Mouse (Mus musculus): Measurements from ENCODE around the gene Adra1d. TPM values are rescaled to one million over a fixed set of nuclear protein-coding genes. Genes with fewer than 3 reads are reported as not detected.
A peak's percentile ranks its signal among the peaks of the same experiment; 100 is the strongest.

Gene Adra1d
- 0.62 and 1.7 TPM in 2 replicates for polyA plus RNA-seq (2015; fragmentation: Nextera tagmentation; extraction: Ambion mirVana)

DNA sequence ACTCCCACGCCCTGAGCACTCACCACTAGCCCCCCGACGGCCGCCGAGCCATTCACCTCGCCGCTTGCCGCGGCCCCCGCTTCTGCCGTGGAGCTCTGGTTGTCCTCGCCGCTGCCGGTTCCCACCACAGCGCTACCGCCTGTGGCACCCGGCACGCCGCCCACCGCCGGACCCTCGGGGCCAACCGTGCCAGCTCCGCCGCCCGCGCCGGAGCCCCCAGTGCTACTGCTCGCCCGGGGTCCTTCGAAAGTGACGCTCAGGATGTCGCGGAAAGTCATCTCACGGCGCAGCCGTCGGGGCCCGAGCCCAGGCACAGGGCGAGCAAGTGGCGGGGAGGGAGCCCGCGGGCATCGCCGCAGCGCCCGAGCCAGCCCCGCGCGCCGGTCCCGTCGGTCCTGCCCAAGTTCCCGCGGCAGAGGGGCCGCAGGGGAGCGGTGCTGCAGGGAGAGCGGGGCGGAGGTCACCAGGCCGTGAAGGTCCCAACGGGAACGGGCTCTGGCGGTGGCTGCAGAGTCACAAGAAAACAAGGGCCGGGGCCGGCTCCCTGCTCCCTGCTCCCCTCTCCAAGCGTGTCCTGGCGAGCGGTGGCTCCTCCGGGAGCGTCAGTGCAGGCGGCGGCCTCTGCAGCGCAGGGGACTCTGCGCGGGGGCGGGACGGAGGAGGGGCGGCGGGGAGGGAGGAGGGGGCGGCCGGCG is at the start of gene Adra1d:
Gene Adra1d, minus strand, starts transcription at position 393 of the 695 bp plus-strand sequence.
- H3K27me3 ChIP-seq, result peaks cover 73% of the 10 kb centered on the region
- peak within 1 kb of the TSS; percentile 92 for H3K4me2 ChIP-seq
- H3K4me3 ChIP-seq, result peak within 1 kb of the TSS; percentile 68
- H3K9me3 ChIP-seq (replicated peaks), result no peaks in the 10 kb centered on the region
- H3K4me1 ChIP-seq (replicated peaks), result peaks cover 23% of the 10 kb centered on the region
- peak; percentile 75 for ATAC-seq (replicated peaks; ENCODE audit: insufficient number of reproducible peaks, insufficient read depth, low FRiP score, low read depth)
- 0 out of 2 replicates have a peak within 1 kb of the TSS, but pooled peaks have one; percentile 2 for H3K27ac ChIP-seq
- 1% methylated on average over 71 of the region's 82 CpGs for WGBS
- H3K36me3 ChIP-seq, result no peaks in the 10 kb centered on the region
- H3K9ac ChIP-seq, result peak within 1 kb of the TSS; percentile 57

DNA sequence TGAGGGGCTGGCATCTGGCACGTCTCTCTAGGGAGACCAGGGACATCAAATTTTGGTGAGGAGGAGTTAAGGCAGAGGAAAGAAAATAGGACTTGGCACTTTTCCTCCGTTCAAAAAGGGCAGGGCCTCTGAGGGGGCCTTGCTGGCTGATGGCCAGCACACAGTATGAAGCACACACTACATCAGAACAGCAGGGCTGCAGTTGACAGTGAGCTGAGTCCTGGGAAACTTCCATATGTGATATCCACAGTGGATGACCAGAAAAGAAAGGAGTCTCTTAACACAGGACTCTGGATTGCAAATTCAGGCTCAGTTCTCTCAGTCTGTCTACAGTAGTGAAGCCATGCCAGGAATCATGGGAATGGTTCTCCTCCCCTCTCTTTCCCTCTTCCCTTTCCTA is 39.8 kb upstream of the Adra1d start:
- no peak overlapping the region for H3K9ac ChIP-seq
- peaks cover 9% of the 10 kb centered on the region for H3K4me1 ChIP-seq (replicated peaks)
- no peaks in the 10 kb centered on the region for H3K9me3 ChIP-seq (replicated peaks)
- 13% methylated on average over 2 of the region's 2 CpGs for WGBS
- peak overlapping the region; percentile 27; the same call in 1 of the 2 replicates for H3K27ac ChIP-seq
- no peak overlapping the region for H3K4me2 ChIP-seq
- no peak overlapping the region for H3K4me3 ChIP-seq
- H3K27me3 ChIP-seq, result no peaks in the 10 kb centered on the region
- 0 out of 2 replicates have a peak, but pooled peaks have one; percentile 22 for ATAC-seq (replicated peaks; ENCODE audit: insufficient number of reproducible peaks, insufficient read depth, low FRiP score, low read depth)
- H3K36me3 ChIP-seq, result no peaks in the 10 kb centered on the region

DNA sequence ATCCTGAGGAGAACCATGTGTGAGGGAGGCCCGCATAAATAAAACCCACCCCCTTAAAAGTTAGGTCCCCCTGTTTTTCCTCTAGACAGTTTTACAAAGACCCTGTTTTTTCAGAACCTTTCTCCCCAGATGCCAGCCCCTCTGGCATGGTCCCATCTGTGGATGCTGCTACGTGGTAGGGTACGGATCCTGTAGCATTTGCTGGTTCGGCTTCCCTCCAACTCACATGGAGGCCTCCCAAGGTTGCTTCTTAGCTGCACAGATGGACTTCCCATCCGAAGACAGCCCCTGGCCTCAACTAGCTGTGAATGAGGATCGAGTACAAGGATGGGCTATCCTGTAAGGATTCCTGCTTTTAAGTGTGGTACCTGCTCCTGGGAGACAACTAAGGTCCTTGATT is 32.8 kb upstream of the Adra1d start:
- Histone ChIP-seq H3K4me1 (replicated peaks) (no peaks in the 10 kb centered on the region), H3K4me2 (no peak overlapping the region), H3K27me3 (no peaks in the 10 kb centered on the region), H3K9ac (no peak overlapping the region), H3K9me3 (replicated peaks) (no peaks in the 10 kb centered on the region), H3K36me3 (no peaks in the 10 kb centered on the region), H3K27ac (no peak overlapping the region), H3K4me3 (no peak overlapping the region)
- no peak for ATAC-seq (replicated peaks; ENCODE audit: insufficient number of reproducible peaks, insufficient read depth, low FRiP score, low read depth)
- WGBS, result 80% methylated on average over 6 of the region's 6 CpGs

DNA sequence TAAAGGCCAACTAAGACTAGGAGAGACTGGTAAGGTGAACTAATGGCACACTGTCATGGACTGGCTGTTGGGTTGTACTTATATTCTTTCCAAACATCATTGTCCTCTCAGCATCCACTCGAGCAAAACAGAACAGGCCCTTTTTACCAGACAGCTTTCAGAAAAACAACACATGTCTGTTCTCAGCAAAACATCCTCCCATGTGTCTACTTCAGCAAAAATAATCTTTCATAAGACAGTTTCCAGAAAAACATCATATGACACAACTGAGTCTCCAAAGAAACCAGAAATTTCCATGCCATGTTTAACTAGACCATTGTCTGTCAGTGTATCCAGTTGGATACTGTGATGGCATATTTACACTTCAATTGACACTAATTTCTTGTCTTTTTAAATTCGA is 25.4 kb upstream of the Adra1d start:
- H3K36me3 ChIP-seq, result no peaks in the 10 kb centered on the region
- no peak overlapping the region for H3K4me3 ChIP-seq
- H3K9me3 ChIP-seq (replicated peaks), result no peaks in the 10 kb centered on the region
- H3K9ac ChIP-seq, result no peak overlapping the region
- H3K27ac ChIP-seq, result no peak overlapping the region
- no peak for ATAC-seq (replicated peaks; ENCODE audit: insufficient number of reproducible peaks, insufficient read depth, low FRiP score, low read depth)
- no peaks in the 10 kb centered on the region for H3K27me3 ChIP-seq
- no peak overlapping the region for H3K4me2 ChIP-seq
- no peaks in the 10 kb centered on the region for H3K4me1 ChIP-seq (replicated peaks)
- WGBS, result 70% methylated on average over 2 of the region's 2 CpGs

DNA sequence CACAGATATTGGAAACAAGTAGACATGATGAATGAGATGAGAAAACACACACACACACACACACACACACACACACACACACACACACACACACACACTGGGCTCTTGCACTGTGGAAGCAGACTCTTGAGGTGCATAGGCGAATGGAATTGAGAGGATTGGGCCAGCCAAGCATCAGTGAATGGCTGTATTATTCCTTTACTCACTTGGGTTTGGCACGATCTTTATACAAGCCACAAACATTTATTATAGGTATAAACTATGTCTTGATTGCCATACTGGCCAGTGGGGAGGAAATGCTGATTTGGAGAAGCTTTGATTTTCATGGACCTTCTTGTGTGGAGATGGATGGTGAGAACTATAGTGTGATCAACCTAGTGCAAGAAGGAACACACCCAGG is 19.4 kb upstream of the Adra1d start:
- Histone ChIP-seq H3K9ac (no peak overlapping the region), H3K36me3 (no peaks in the 10 kb centered on the region), H3K27me3 (no peaks in the 10 kb centered on the region), H3K27ac (no peak overlapping the region), H3K4me2 (no peak overlapping the region), H3K4me3 (no peak overlapping the region), H3K4me1 (replicated peaks) (no peaks in the 10 kb centered on the region), H3K9me3 (replicated peaks) (no peaks in the 10 kb centered on the region)
- ATAC-seq (replicated peaks; ENCODE audit: insufficient number of reproducible peaks, insufficient read depth, low FRiP score, low read depth), result no peak
- 74% methylated on average over 2 of the region's 2 CpGs for WGBS

DNA sequence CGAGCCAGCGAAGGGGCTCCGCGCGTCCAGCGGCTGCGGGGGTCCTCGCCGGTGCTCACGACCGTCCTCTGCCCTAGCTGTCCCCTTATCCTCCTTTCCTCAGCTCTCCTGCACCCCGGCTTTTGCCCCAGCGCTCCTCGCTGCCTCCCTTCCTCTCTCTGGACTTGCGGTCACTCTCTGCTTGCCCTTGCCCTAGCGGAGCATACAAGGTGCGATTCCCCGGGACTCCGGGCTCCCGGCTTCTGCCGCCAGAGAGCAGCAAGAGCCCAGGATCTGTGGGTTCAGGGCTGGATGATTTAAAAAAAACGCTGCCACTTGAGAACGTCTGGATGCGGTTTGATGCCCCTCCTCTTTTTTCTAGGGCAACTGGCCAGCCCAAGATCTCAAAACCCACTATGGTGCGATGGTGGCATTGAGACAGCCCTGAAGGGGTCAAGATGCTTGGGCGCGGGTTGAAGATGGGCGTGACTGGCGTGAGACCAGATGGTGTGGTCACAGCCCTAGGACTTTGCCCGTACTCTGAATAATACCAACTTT is 571 bp upstream of the Adra1d start:
- Histone ChIP-seq H3K36me3 (no peaks in the 10 kb centered on the region), H3K9ac (peak overlapping the region; percentile 57), H3K27ac (0 out of 2 replicates have a peak overlapping the region, but pooled peaks have one; percentile 2), H3K27me3 (peaks cover 67% of the 10 kb centered on the region), H3K4me1 (replicated peaks) (peaks cover 23% of the 10 kb centered on the region), H3K9me3 (replicated peaks) (no peaks in the 10 kb centered on the region), H3K4me2 (peak overlapping the region; percentile 92), H3K4me3 (peak overlapping the region; percentile 68)
- ATAC-seq (replicated peaks; ENCODE audit: insufficient number of reproducible peaks, insufficient read depth, low FRiP score, low read depth), result peak; percentile 83
- WGBS, result under 1% methylated on average over 27 of the region's 30 CpGs

DNA sequence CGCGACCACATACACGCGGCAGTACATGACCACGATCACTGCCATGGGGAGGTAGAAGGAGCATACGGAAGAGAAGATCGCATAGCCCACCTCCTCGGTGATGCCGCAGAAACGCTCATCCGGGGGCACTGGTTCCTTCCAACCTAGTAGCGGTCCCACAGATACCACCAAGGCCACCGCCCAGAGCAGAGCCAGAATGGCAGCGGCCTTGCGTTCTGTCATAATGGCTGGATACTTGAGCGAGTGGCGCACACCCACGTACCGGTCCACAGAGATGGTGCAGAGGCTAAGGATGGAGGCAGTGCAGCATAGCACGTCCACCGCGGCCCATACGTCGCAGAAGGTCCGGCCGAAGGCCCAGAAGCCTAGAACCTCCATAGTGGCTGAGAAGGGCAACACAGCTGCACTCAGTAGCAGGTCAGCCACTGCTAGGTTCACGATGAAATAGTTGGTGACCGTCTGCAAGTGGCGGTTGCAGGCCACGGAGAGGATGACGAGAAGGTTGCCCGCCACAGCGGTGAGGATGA is 676 bp downstream of the Adra1d start:
- no peak for ATAC-seq (replicated peaks; ENCODE audit: insufficient number of reproducible peaks, insufficient read depth, low FRiP score, low read depth)
- H3K9ac ChIP-seq, result peak overlapping the region; percentile 57
- H3K4me3 ChIP-seq, result peak overlapping the region; percentile 68
- peaks cover 23% of the 10 kb centered on the region for H3K4me1 ChIP-seq (replicated peaks)
- no peaks in the 10 kb centered on the region for H3K36me3 ChIP-seq
- peaks cover 79% of the 10 kb centered on the region for H3K27me3 ChIP-seq
- H3K4me2 ChIP-seq, result peak overlapping the region; percentile 92
- no peaks in the 10 kb centered on the region for H3K9me3 ChIP-seq (replicated peaks)
- WGBS, result 4% methylated on average over 33 of the region's 33 CpGs
- no peak overlapping the region for H3K27ac ChIP-seq

DNA sequence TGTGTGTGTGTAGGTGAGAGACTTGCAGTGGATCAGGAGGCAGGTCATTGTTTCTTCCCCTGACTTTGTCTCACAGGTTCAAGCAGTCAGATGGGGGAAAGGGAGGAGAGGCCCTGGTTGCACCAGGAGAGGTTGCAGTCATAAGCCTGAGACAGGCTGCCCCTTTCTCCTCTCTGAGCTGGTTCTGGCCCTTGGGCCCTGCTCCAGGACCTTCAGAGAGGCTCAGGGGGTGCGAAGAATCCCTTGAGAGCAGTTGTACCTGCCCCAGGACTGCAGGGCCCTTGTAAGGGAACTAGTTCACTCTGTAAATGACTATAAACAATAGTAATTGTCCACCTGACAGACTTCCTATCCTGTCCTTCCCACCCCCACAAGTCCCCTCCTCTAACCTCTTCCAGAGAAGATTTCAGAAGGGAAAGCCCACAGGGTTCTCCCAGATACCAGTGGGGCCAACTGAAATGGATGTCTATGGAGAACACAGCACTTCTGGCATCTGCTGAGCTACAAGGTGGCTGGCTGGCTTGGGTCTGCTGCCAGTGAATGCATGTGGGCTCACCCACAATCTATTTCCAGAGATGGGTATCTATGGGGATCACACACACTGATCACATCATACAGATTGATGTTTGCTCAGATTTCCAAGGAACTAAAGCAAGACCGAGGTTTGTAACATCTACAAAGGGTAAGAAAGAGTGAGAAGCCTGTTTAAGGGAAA is 1.7 kb downstream of the Adra1d start:
- Histone ChIP-seq H3K27ac (no peak overlapping the region), H3K9ac (no peak overlapping the region), H3K4me3 (peak overlapping the region; percentile 68), H3K36me3 (no peaks in the 10 kb centered on the region), H3K4me2 (peak overlapping the region; percentile 92), H3K27me3 (peaks cover 80% of the 10 kb centered on the region), H3K4me1 (replicated peaks) (peaks cover 23% of the 10 kb centered on the region), H3K9me3 (replicated peaks) (no peaks in the 10 kb centered on the region)
- ATAC-seq (replicated peaks; ENCODE audit: insufficient number of reproducible peaks, insufficient read depth, low FRiP score, low read depth), result no peak
- WGBS, result 52% methylated on average over 2 of the region's 2 CpGs

DNA sequence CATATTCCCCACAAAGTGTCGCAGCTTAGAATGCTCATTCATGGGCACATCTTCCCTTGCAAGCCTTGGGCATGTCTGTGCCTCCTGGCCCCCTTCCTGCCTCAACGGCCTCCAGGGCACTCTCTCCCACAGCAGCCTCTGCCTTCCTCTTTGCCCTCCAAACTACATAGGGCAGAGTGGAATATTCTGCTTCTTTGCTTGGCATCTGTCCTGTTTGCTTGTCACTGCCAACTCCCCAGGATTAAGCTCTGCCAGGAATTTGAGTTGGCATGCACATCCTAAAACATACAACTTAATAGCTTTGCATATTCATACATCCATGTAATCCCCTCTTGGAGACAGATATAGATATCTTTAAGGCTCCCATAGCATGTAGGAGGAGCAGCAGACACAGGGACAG is 4.2 kb downstream of the Adra1d start:
- Histone ChIP-seq H3K4me3 (no peak overlapping the region), H3K4me2 (no peak overlapping the region), H3K9ac (no peak overlapping the region), H3K27ac (no peak overlapping the region), H3K9me3 (replicated peaks) (no peaks in the 10 kb centered on the region), H3K27me3 (peaks cover 85% of the 10 kb centered on the region), H3K36me3 (no peaks in the 10 kb centered on the region), H3K4me1 (replicated peaks) (peaks cover 23% of the 10 kb centered on the region)
- no peak for ATAC-seq (replicated peaks; ENCODE audit: insufficient number of reproducible peaks, insufficient read depth, low FRiP score, low read depth)
- WGBS, result 67% methylated on average over 2 of the region's 2 CpGs

DNA sequence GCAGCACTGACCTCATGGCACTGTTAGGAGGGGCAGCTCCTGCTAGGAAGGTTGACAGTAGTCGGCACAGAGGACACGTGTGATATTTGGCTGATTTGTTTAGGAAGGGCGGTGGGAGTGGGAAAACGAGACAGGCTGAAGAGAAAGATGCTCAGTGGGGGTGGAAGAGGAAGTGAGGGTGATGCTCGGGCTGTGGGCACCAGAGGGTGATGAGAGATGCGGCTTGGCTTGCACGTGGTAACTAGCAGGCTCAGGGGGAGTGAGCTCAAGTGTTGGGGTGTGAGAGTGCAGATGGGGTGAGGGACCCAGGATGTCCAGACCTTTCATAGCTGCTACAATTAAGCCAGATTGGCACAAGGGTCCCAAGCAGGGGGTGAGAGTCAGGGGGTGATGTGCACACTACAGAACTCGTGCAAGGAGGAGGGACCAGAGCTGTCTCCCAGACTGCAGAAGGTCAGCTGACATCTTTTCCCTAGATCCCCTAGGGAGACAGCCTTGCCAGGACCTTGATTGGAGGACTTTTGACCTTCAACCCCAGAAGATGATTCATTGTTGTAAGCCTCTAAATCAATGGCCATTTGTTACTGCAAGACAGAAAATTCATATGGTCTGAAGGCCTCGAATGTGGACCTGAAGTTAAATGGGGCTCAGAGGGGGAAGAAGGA is 9.2 kb downstream of the Adra1d start:
- Histone ChIP-seq H3K9ac (no peak overlapping the region), H3K27ac (no peak overlapping the region), H3K27me3 (peaks cover 82% of the 10 kb centered on the region), H3K4me1 (replicated peaks) (peaks cover 9% of the 10 kb centered on the region), H3K9me3 (replicated peaks) (no peaks in the 10 kb centered on the region), H3K36me3 (no peaks in the 10 kb centered on the region), H3K4me3 (no peak overlapping the region), H3K4me2 (no peak overlapping the region)
- WGBS, result 26% methylated on average over 9 of the region's 9 CpGs
- no peak for ATAC-seq (replicated peaks; ENCODE audit: insufficient number of reproducible peaks, insufficient read depth, low FRiP score, low read depth)
